Mouse (Mus musculus): Measurements from ENCODE around the gene Gfap. TPM values are rescaled to one million over a fixed set of nuclear protein-coding genes. Genes with fewer than 3 reads are reported as not detected.
A peak's percentile ranks its signal among the peaks of the same experiment; 100 is the strongest.

The Gfap gene
- polyA plus RNA-seq, 1 experiment from 2014 or later, result 2.4 TPM

- H3K4me1 ChIP-seq, result peaks cover 18% of the 10 kb centered on the region
- H3K4me3 ChIP-seq (replicated peaks), result no peak overlapping the region
- H3K27me3 ChIP-seq (replicated peaks), result peaks cover 57% of the 10 kb centered on the region
- H3K36me3 ChIP-seq, result no peaks in the 10 kb centered on the region
- H3K4me2 ChIP-seq, result no peak overlapping the region
- no peak overlapping the region for H3K27ac ChIP-seq (replicated peaks)
- H3K9ac ChIP-seq (replicated peaks), result no peak overlapping the region
- WGBS, result 91% methylated on average over 4 of the region's 4 CpGs
- ATAC-seq (ENCODE audit: low FRiP score), result no peak
- no peaks in the 10 kb centered on the region for H3K9me3 ChIP-seq (replicated peaks)
Measured at GRCm38 (mm10) chr11:102894716-102895115, 6.0 kb downstream of the Gfap start.

DNA sequence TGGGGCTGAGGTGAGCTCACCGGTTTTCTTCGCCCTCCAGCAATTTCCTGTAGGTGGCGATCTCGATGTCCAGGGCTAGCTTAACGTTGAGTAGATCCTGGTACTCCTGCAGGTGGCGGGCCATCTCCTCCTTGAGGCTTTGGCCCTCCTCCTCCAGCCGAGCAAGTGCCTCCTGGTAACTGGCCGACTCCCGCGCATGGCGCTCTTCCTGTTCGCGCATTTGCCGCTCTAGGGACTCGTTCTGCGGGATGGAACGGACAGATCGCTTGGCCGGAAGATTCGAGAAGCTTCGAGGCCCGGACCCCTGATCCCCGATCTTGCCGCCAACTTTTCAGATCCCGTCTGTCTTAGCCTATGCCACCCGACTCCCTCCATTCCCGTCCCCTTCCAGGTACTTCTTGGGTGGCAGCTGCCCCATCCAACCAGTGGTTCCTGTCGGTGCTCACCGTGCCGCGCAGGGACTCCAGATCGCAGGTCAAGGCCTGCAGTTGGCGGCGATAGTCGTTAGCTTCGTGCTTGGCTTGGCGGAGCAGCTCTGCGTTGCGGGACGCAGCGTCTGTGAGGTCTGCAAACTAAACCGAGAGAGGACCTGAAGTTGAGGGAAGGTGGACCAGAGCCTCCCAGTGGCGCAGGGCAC is 7.6 kb downstream of the Gfap start:
- no peaks in the 10 kb centered on the region for H3K36me3 ChIP-seq
- peak overlapping the region; percentile 27 for H3K4me3 ChIP-seq (replicated peaks)
- H3K27me3 ChIP-seq (replicated peaks), result peaks cover 62% of the 10 kb centered on the region
- peaks cover 19% of the 10 kb centered on the region for H3K4me1 ChIP-seq
- peak overlapping the region; percentile 56 for H3K4me2 ChIP-seq
- H3K9me3 ChIP-seq (replicated peaks), result no peaks in the 10 kb centered on the region
- no peak for ATAC-seq (ENCODE audit: low FRiP score)
- WGBS, result 4% methylated on average over 43 of the region's 43 CpGs
- H3K27ac ChIP-seq (replicated peaks), result no peak overlapping the region
- peak overlapping the region; percentile 28; the same call in 1 of the 2 replicates for H3K9ac ChIP-seq (replicated peaks)

GRCm38 (mm10) chr11:102890096-102890495 is 10.6 kb downstream of the Gfap start:
- peaks cover 60% of the 10 kb centered on the region for H3K27me3 ChIP-seq (replicated peaks)
- H3K4me3 ChIP-seq (replicated peaks), result no peak overlapping the region
- H3K4me2 ChIP-seq, result no peak overlapping the region
- H3K9me3 ChIP-seq (replicated peaks), result no peaks in the 10 kb centered on the region
- no peaks in the 10 kb centered on the region for H3K36me3 ChIP-seq
- WGBS, result 46% methylated on average over 5 of the region's 5 CpGs
- peaks cover 21% of the 10 kb centered on the region for H3K4me1 ChIP-seq
- H3K9ac ChIP-seq (replicated peaks), result no peak overlapping the region
- no peak overlapping the region for H3K27ac ChIP-seq (replicated peaks)
- ATAC-seq (ENCODE audit: low FRiP score), result no peak

DNA sequence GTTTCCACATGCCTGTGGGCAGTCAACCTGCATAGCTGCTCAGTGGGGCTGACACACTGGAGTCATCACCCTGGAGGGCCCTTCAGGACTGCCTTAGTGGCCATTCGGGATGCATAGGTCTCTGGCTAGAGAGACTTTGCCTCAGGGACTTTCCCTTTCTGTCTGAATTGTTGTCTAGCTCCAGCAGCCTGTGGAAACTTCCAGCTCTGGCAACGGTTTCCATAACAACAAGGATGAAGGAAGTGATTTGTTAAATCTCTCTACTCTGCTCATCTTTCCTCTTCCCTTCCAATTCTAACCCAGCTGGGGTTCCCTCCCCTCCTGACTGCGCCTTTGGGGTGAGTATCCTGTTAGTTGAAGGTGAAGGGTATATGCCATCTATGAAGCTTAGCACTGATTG is 12.6 kb downstream of the Gfap start:
- Histone ChIP-seq H3K9me3 (replicated peaks) (no peaks in the 10 kb centered on the region), H3K4me3 (replicated peaks) (no peak overlapping the region), H3K27ac (replicated peaks) (no peak overlapping the region), H3K9ac (replicated peaks) (no peak overlapping the region), H3K27me3 (replicated peaks) (peaks cover 44% of the 10 kb centered on the region), H3K36me3 (no peaks in the 10 kb centered on the region), H3K4me2 (no peak overlapping the region), H3K4me1 (peaks cover 16% of the 10 kb centered on the region)
- WGBS, result 60% methylated on average over 3 of the region's 3 CpGs
- ATAC-seq (ENCODE audit: low FRiP score), result 0 out of 2 replicates have a peak, but pooled peaks have one; percentile 17

DNA sequence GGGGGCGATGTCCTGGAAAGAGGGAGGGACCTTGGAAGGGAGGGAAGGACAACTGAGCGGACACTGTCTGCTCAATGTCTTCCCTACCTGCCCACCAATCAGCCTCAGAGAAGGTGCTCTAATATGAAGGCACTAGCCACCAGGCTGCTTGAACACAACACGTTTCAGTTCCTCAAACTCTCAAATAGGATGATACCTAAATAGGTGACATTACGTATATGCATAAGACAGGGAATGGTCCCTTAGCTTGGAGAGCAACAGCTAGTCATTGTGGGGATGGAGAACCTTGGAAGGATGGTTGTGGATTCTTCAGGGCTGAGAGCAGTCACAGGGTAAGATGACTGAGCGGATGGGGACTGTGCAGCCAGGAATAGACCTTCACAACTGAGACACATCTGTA is 13.3 kb downstream of the Gfap start:
- peaks cover 37% of the 10 kb centered on the region for H3K27me3 ChIP-seq (replicated peaks)
- H3K36me3 ChIP-seq, result no peaks in the 10 kb centered on the region
- no peak overlapping the region for H3K4me2 ChIP-seq
- H3K4me1 ChIP-seq, result peaks cover 11% of the 10 kb centered on the region
- 87% methylated on average over 5 of the region's 5 CpGs for WGBS
- H3K4me3 ChIP-seq (replicated peaks), result no peak overlapping the region
- no peaks in the 10 kb centered on the region for H3K9me3 ChIP-seq (replicated peaks)
- H3K27ac ChIP-seq (replicated peaks), result no peak overlapping the region
- H3K9ac ChIP-seq (replicated peaks), result no peak overlapping the region
- no peak for ATAC-seq (ENCODE audit: low FRiP score)

- Histone ChIP-seq H3K36me3 (no peaks in the 10 kb centered on the region), H3K4me3 (replicated peaks) (no peak within 1 kb of the TSS), H3K4me2 (no peak within 1 kb of the TSS), H3K27me3 (replicated peaks) (peaks cover 22% of the 10 kb centered on the region; the same call in 1 of the 2 replicates), H3K9ac (replicated peaks) (no peak within 1 kb of the TSS), H3K4me1 (peaks cover 24% of the 10 kb centered on the region), H3K9me3 (replicated peaks) (no peaks in the 10 kb centered on the region), H3K27ac (replicated peaks) (no peak within 1 kb of the TSS)
- whole genome bisulfite sequencing, result 57% methylated on average over 10 of the region's 10 CpGs
- no peak for ATAC-seq (ENCODE audit: low FRiP score)
Measured at GRCm38 (mm10) chr11:102884616-102885219, 16.0 kb downstream of the Gfap start, which contains the start of gene Fam187a. TSS of gene Fam187a (plus strand) at chr11:102885169.

DNA sequence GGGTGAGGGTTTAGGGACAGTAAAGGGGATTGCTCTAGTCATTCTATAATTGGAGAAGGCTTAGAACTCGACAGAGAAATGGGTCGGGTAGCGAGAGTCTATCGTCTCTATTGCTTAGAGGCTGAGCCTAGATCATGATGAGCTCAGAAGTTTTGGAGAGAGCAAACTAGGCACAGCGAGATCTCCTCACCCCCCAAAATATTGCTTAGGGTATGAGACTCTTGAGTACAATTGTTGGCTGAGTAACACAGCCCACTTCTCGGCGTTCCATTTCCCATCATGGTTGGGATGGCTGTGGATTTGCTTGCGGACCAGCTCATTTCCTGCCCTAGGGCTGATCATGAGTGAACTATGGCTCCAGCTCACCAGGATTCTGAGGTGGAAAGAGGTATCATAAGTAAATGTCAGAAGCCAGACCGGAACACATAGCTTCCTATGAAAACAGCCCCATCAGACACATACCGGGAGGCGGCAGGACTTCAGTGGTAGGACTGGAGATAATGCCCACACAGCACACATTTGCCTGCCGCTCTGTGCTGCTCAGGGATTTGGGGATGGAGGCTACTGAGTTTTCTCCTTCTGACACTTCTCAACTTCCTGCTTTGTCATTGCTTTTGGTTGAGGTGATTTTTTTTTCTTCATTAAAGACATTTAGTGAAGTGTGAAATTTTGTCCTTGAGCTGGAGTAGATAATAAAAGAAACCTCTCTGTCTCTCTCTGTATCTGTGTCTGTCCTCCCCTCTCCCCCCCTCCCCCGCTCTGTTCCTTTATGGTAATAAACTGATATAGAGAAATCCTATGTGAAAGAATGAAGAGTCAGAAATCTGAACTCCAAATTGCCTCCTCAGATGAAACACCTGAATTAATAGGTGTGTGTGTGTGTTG is 19.2 kb downstream of the Gfap start:
- Histone ChIP-seq H3K4me2 (peak overlapping the region; percentile 83), H3K4me3 (replicated peaks) (peak overlapping the region; percentile 73), H3K27ac (replicated peaks) (peak overlapping the region; percentile 96), H3K4me1 (peaks cover 26% of the 10 kb centered on the region), H3K9ac (replicated peaks) (peak overlapping the region; percentile 84), H3K36me3 (peaks cover 11% of the 10 kb centered on the region; the same call in 1 of the 2 replicates), H3K9me3 (replicated peaks) (no peaks in the 10 kb centered on the region), H3K27me3 (replicated peaks) (0 out of 2 replicates have a peak, but pooled peaks cover 9% of the 10 kb centered on the region)
- WGBS, result 19% methylated on average over 13 of the region's 13 CpGs
- ATAC-seq (ENCODE audit: low FRiP score), result peak; percentile 49

GRCm38 (mm10) chr11:102880585-102881313 is 20.0 kb downstream of the Gfap start, which contains the start of the genes Eftud2 and Ccdc103:
TSS of gene Eftud2 (minus strand) at chr11:102880985.
TSS of gene Ccdc103 (plus strand) at chr11:102881204.
- H3K36me3 ChIP-seq, result peaks cover 16% of the 10 kb centered on the region
- H3K4me1 ChIP-seq, result peaks cover 26% of the 10 kb centered on the region
- H3K9ac ChIP-seq (replicated peaks), result peak within 1 kb of the TSS; percentile 84
- under 1% methylated on average over 62 of the region's 62 CpGs for WGBS
- no peaks in the 10 kb centered on the region for H3K9me3 ChIP-seq (replicated peaks)
- H3K4me2 ChIP-seq, result peak within 1 kb of the TSS; percentile 83
- ATAC-seq (ENCODE audit: low FRiP score), result peak; percentile 90
- peak within 1 kb of the TSS; percentile 73 for H3K4me3 ChIP-seq (replicated peaks)
- peak within 1 kb of the TSS; percentile 96 for H3K27ac ChIP-seq (replicated peaks)
- 0 out of 2 replicates have a peak, but pooled peaks cover 9% of the 10 kb centered on the region for H3K27me3 ChIP-seq (replicated peaks)

GRCm38 (mm10) chr11:102879558-102879957 is 21.2 kb downstream of the Gfap start:
- Histone ChIP-seq H3K27ac (replicated peaks) (no peak overlapping the region), H3K27me3 (replicated peaks) (0 out of 2 replicates have a peak, but pooled peaks cover 3% of the 10 kb centered on the region), H3K36me3 (peaks cover 27% of the 10 kb centered on the region), H3K4me1 (peaks cover 26% of the 10 kb centered on the region), H3K4me3 (replicated peaks) (peak overlapping the region; percentile 73; the same call in 1 of the 2 replicates), H3K9me3 (replicated peaks) (no peaks in the 10 kb centered on the region), H3K9ac (replicated peaks) (0 out of 2 replicates have a peak overlapping the region, but pooled peaks have one; percentile 6), H3K4me2 (peak overlapping the region; percentile 83)
- 63% methylated on average over 2 of the region's 2 CpGs for WGBS
- ATAC-seq (ENCODE audit: low FRiP score), result no peak

DNA sequence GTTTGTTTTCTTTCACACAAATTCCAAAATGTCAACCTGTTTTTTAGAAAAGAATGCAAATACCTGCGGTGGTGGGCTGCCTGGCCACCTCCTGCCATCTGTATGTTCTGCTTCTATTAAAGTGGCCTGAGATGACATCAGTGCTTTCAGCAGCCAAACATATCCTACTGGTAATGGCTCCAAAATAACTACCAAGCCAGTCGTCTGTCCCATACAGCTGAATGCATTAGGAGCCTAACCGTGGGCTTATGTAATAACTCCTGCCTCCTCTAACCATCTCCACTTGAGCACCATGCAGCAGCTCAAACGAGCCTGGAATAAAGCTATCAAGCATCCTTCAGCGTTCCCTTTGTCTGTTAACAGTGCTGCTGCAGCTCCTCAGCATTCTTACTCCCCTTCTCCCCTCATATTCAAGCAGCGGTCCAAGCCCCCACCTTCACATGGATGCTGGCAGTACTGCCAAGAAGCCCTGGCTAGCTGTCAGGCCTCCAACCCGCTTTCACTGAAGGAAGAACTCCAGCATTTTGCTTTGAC is 25.8 kb downstream of the Gfap start:
- peaks cover 14% of the 10 kb centered on the region for H3K4me1 ChIP-seq
- H3K4me2 ChIP-seq, result no peak overlapping the region
- H3K36me3 ChIP-seq, result peaks cover 52% of the 10 kb centered on the region
- H3K9ac ChIP-seq (replicated peaks), result no peak overlapping the region
- no peaks in the 10 kb centered on the region for H3K9me3 ChIP-seq (replicated peaks)
- no peak for ATAC-seq (ENCODE audit: low FRiP score)
- 88% methylated on average over 7 of the region's 7 CpGs for WGBS
- no peak overlapping the region for H3K27ac ChIP-seq (replicated peaks)
- no peaks in the 10 kb centered on the region for H3K27me3 ChIP-seq (replicated peaks)
- no peak overlapping the region for H3K4me3 ChIP-seq (replicated peaks)
